Mouse (Mus musculus) macrophage (primary cell): ENCODE results near the gene Tab1. TPM values are rescaled to one million over a fixed set of nuclear protein-coding genes. Genes with fewer than 3 reads are reported as not detected.

ENCODE experiments used
- H3K27ac ChIP-seq: fragments of 350-480 bp; formaldehyde crosslinking; 2 replicates; pipeline ENCODE4 v1.9.0; 2021
- H3K36me3 ChIP-seq: fragments of 350-480 bp; formaldehyde crosslinking; 2 replicates; pipeline ENCODE4 v1.9.0; 2021; ENCODE audit errors: inconsistent target
- H3K4me3 ChIP-seq: fragments of 350-480 bp; formaldehyde crosslinking; 2 replicates; pipeline ENCODE4 v1.9.0; 2021; ENCODE audit errors: inconsistent target
- H3K79me2 ChIP-seq: fragments of 350-480 bp; formaldehyde crosslinking; 2 replicates; pipeline ENCODE4 v1.9.0; 2021; ENCODE audit errors: inconsistent target
- WGBS: methylation state at CpG from one replicate; pipeline ENCODE4 v1.1.7; 2026; ENCODE audit warnings: inconsistent platforms; ENCODE audit not compliant: missing documents; 5-methylcytosine and 5-hydroxymethylcytosine counted together
- polyA plus RNA-seq: library from polyadenylated mRNA; stranded (reverse); fragments of 250-400 nt; gene quantifications from 3 replicates; pipeline ENCODE4 v1.2.4, GENCODE M21; 2018; ENCODE audit warnings: inconsistent platforms

Tab1 gene
- polyA plus RNA-seq, 1 experiment from 2014 or later = 10.5 TPM

DNA sequence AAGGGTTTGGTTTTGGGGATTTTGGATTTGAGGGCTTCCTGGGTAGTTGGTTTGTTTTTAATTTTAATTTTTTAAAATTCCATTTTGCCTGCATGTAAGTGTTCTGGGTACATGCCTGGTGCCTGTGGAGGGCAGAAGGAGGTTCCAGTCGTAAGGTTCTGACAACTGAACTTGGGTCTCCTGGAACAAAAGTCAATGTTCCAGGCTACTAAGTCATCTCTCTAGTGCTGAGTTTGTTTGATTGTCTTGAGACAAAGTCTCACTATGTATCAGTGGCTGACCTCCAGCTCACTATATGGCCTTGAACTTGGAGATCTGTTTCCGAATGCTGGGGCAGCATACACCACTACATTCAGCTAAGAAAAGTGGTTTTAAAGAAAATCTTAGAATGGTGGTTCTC is 2.6 kb downstream of the Tab1 start:
- Histone ChIP-seq H3K36me3 (peaks cover 6% of the 10 kb centered on the region; the same call in 1 of the 2 replicates), H3K79me2 (peaks cover 65% of the 10 kb centered on the region), H3K4me3 (no peak overlapping the region), H3K27ac (no peak overlapping the region)
- WGBS = 100% methylated on average over 2 of the region's 2 CpGs

DNA sequence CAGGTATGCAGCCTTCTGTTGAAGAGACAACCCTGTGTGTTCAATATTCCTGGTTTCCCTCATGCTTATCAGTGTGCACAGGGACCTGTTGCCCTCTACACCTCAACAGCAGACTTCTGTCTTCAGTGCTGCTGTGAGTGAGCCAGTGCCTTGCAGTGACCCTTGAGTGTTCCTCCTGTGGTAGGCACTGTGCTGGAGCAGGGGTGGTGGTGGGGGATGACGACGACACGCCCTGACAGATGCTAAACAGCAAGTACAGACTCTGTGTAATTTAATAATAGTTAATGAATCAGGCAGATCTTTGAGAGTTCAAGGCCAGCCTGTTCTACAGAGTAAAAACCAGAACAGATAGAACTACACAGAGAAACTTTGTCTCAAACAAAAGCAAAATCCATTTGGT is 3.7 kb downstream of the Tab1 start:
- peaks cover 15% of the 10 kb centered on the region for H3K36me3 ChIP-seq
- no peak overlapping the region for H3K27ac ChIP-seq
- H3K4me3 ChIP-seq = no peak overlapping the region
- peaks cover 77% of the 10 kb centered on the region for H3K79me2 ChIP-seq
- 96% methylated on average over 3 of the region's 3 CpGs for WGBS

DNA sequence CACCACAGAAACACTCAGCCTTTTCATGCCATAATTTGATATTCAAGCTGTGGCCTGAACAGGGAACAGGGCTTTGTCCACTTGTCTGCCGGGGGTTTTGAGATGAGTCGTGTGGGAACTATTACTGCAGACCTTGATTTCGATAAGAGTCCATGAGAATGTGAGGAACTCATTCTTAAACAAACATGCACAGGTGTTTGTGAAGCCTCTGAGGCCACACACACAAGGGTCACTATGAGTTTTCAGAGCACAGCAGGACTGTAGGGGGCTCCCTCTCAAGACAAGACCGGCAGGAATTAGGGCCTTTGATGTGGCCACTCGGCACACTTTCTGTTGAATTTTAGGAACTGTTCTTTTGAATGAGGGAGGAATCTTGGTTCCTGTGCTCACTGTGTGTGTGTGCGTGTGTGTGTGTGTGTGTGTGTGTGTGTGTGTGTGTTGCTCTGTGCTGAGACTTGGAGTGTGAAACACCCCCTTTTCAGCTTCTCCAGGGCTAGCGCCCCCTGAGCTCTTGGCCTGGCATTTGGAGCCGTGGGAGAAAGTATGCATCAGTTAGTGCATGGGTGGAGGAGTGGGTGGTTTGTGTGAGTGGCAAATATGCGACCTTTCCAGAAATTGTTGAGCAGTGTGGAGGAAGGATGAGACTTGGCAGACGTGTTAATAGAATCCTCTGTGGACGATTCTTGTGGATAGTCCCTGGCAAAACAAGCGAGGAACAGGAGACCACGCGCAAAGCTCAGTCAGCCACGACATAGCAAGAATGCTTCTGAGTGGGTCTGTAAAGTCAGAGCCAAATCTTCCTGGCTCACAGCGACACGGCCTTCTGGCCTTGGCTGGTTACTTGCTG is 5.2 kb downstream of the Tab1 start:
- WGBS = 81% methylated on average over 17 of the region's 17 CpGs
- Histone ChIP-seq H3K79me2 (peaks cover 91% of the 10 kb centered on the region), H3K27ac (no peak overlapping the region), H3K4me3 (no peak overlapping the region), H3K36me3 (peaks cover 27% of the 10 kb centered on the region)

DNA sequence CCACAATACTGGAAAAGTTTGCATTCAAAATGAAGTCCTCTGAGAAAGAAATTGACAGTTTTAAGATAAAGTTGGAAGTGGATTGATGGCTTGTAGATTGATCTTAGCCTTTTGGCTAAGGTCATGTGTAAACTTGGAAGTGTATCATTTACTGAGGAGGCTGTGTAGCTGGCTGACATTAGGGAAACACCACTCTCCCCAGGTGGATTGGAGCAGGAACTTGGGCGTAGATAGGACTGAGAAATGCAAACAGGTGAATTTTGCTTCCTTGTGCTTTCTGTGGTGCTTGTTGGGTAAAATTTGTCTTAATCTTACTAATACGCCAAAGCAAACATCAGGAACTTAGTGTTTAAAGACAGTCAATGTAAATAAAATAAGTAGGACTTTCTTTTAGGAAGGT is 7.4 kb downstream of the Tab1 start:
- H3K27ac ChIP-seq = no peak overlapping the region
- no peak overlapping the region for H3K4me3 ChIP-seq
- peaks cover 87% of the 10 kb centered on the region for H3K79me2 ChIP-seq
- peaks cover 28% of the 10 kb centered on the region for H3K36me3 ChIP-seq
- 94% methylated on average over 2 of the region's 2 CpGs for WGBS

DNA sequence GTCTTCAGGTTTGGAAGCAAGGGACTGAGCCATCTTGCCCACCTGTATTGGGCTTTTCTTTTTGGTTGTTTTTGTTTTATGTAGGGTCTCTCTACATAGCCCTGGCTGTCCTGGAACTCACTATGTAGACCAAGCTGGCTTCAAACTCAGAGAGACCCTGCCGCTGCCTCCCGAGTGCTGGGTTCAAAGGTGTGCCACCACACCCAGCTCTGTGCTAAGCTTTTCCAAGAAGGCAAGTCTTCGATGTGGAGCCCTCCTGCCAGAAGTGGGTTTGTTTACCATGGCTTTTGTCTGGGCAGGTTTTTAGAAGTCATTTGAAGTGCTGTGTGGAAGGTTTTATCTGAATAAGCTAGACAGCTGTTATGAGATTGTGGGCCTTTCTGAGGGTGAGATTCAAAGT is 8.0 kb downstream of the Tab1 start:
- Histone ChIP-seq H3K36me3 (peaks cover 28% of the 10 kb centered on the region), H3K27ac (no peak overlapping the region), H3K4me3 (no peak overlapping the region), H3K79me2 (peaks cover 84% of the 10 kb centered on the region)
- WGBS = 94% methylated on average over 3 of the region's 3 CpGs

DNA sequence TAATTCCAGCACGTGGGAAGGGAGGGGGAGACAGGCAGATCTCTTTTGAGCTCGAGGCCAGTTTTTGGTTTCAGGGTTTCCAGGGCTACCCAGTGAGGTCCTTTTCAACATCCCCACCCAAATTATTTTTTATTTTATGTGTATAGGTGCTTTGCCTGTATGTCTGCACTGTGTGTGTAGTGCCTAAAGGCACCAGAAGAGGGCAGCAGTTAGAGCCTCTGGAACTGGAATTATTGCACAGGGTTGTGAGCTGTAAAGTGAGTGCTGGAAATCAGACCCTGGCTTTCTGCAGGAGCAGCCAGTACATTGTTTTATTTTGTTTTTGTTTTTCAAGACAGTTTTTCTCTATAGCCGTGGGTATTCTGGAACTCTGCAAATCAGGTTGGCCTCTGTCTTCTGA is 9.2 kb downstream of the Tab1 start:
- Histone ChIP-seq H3K36me3 (peaks cover 28% of the 10 kb centered on the region), H3K79me2 (peaks cover 75% of the 10 kb centered on the region), H3K27ac (no peak overlapping the region), H3K4me3 (no peak overlapping the region)
- 96% methylated on average over 3 of the region's 3 CpGs for WGBS

DNA sequence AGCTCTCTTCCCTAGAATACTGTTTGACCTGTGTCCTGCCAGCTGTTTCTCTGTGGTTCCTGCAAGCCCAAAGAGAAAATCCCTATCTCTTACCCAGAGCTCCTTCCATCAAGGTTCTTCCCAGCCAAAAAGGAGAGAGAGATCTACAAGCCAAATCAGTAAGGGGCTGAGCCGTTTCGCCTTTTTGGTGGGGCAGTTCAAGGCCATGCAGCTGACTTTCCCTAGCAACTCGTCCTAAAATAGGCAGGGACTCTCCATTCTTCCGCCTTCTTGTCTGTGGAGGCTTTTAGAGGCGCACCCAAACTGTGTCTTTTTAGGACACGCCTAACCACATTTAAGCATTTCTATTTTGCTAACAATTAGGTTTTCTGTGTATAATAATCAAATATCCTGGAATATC is 10.8 kb downstream of the Tab1 start:
- H3K4me3 ChIP-seq = no peak overlapping the region
- peaks cover 28% of the 10 kb centered on the region for H3K36me3 ChIP-seq
- no peak overlapping the region for H3K27ac ChIP-seq
- H3K79me2 ChIP-seq = peaks cover 59% of the 10 kb centered on the region
- 96% methylated on average over 6 of the region's 6 CpGs for WGBS

DNA sequence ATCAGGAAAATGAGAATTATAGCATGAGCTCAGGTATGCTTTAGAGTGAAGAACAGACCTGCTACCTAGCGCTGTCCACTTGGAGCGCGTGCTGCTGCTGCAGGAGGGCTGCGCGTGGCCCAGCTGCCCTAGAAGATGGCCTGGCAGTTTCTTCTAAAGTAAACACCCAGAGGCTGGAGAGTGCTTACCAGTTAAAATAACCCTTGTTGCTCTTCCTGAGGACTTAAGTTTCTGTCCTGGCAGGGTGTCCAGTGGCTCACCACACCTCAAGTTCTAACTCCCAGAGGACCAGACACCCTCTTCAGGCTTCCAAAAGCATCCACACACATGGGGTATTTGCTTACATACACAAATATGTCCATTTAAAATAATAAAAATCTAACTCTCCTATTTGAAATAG is 12.5 kb downstream of the Tab1 start:
- WGBS = 96% methylated on average over 5 of the region's 5 CpGs
- peaks cover 34% of the 10 kb centered on the region for H3K36me3 ChIP-seq
- H3K27ac ChIP-seq = no peak overlapping the region
- H3K4me3 ChIP-seq = no peak overlapping the region
- peaks cover 42% of the 10 kb centered on the region for H3K79me2 ChIP-seq

DNA sequence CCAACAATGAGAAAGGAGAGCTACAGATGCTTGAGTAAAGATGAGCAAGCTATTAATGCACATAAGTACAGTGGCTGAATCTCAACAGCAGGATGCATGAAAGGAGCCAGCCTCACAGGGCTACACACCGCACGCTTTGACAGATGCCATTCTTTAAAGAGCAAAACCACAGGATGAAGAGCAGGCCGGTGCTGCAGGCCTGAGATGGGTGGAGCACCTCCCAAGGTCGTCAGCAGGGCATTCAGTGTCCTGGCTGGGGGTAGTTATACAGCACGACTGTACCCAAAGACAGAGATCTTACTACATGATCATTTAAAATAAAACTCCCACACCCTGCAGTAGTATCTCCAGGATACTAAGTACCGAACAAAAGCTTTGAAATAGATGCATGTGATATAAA is 13.2 kb downstream of the Tab1 start:
- H3K36me3 ChIP-seq = peaks cover 33% of the 10 kb centered on the region
- H3K27ac ChIP-seq = no peak overlapping the region

DNA sequence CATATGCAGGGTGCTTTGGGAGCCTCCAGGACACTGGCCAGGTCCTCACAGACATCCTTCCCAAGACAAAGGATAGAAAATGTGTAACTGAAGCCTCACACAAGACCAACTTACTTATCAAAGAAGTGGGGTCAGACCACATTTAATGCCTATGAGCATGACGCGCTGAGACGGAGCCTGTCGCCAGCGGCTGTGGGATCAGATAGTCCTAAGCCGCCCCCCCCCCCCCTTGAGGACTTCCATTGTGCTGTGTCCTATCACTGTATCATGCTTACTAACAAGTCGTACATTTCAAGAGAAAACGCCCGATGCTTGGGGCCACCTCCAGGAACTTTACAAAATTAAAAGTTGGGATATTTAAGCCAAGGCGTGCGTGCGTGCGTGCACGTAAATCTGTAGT is 14.2 kb downstream of the Tab1 start:
- peaks cover 33% of the 10 kb centered on the region; the same call in 1 of the 2 replicates for H3K36me3 ChIP-seq
- H3K4me3 ChIP-seq = no peak overlapping the region
- no peak overlapping the region for H3K27ac ChIP-seq
- WGBS = 95% methylated on average over 14 of the region's 14 CpGs
- H3K79me2 ChIP-seq = peaks cover 25% of the 10 kb centered on the region; the same call in 1 of the 2 replicates

More for the DNA sequence above, 13.2 kb downstream of the Tab1 start:
- Histone ChIP-seq H3K79me2 (peaks cover 35% of the 10 kb centered on the region), H3K4me3 (no peak overlapping the region)
- 85% methylated on average over 6 of the region's 6 CpGs for WGBS

DNA sequence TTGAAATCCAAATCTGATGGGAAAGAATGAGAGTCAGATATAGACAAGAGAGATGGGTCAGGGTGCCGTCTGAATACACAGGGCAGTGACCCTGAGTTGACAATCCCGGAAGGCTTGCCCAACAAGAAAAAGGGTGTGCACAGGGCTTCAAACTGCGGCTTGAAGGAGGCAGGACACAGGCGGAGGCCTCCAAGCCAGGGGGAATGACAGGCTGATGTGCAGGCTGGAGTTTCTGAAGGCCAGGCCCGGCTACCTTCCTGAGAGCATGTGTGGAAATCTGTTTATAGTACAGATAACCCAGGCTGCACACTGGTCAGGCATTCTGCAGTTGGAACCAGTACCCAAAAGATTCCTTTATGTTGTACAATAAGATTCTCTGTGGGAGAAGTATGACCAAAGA is 14.6 kb downstream of the Tab1 start:
- WGBS = 98% methylated on average over 5 of the region's 5 CpGs
- Histone ChIP-seq H3K36me3 (peaks cover 36% of the 10 kb centered on the region; the same call in 1 of the 2 replicates), H3K79me2 (peaks cover 21% of the 10 kb centered on the region; the same call in 1 of the 2 replicates), H3K4me3 (no peak overlapping the region), H3K27ac (no peak overlapping the region)

DNA sequence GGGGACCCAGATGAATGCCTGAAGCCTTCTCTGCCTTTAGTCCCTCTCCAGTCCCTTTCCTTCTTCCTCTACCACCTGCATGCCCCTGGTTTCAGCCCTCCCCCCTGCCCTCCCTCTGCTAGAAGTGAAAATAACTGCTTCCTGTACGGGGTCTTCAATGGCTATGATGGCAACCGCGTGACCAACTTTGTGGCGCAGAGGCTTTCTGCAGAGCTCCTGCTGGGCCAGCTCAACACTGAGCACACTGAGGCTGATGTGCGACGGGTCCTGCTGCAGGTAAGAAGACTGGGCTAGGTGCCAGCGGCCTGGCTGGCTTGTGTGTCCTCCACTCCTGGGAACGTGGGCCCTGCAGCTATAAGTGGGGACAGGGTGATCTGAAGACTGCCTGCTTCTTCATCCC is 15.6 kb downstream of the Tab1 start:
- Histone ChIP-seq H3K36me3 (peaks cover 39% of the 10 kb centered on the region), H3K79me2 (peaks cover 11% of the 10 kb centered on the region; the same call in 1 of the 2 replicates), H3K4me3 (no peak overlapping the region), H3K27ac (no peak overlapping the region)
- WGBS = 82% methylated on average over 8 of the region's 8 CpGs

DNA sequence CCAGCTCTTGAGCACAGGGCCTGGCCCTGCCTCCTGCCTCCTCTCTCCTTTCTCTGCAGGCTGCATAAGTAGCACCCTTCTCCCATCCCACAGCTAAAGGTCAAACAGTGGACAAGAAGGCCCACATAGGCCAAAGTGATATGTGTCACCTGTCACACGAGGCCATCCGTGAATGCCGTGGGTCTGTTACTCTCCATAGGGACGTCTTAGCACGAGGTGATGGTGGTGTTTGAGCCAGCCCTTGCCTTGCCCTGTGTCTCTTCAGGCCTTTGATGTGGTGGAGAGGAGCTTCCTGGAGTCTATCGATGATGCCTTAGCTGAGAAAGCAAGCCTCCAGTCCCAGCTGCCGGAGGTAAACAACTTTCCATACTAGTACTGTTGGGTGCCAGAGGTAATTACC is 16.6 kb downstream of the Tab1 start:
- Histone ChIP-seq H3K27ac (no peak overlapping the region), H3K79me2 (peaks cover 6% of the 10 kb centered on the region; the same call in 1 of the 2 replicates), H3K4me3 (no peak overlapping the region), H3K36me3 (peaks cover 49% of the 10 kb centered on the region)
- 96% methylated on average over 7 of the region's 7 CpGs for WGBS

DNA sequence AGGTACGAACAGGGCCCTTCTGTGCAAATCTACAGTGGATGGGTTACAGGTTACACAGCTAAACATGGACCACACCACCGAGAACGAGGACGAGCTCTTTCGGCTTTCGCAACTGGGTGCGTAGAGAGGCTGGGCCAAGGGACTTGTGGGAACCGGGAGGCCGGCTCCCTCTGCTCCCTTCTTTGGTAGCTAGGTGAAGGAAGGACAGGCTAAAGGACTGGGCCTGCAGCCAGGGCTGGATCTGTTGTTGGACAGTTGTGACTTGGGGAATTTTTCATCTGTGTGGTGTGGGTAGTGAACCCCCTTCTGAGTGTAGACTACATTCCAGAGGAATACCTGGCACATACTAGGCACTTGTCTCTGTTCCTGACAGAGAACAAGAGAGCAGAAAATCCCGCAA is 19.7 kb downstream of the Tab1 start:
- H3K36me3 ChIP-seq = peaks cover 79% of the 10 kb centered on the region

DNA sequence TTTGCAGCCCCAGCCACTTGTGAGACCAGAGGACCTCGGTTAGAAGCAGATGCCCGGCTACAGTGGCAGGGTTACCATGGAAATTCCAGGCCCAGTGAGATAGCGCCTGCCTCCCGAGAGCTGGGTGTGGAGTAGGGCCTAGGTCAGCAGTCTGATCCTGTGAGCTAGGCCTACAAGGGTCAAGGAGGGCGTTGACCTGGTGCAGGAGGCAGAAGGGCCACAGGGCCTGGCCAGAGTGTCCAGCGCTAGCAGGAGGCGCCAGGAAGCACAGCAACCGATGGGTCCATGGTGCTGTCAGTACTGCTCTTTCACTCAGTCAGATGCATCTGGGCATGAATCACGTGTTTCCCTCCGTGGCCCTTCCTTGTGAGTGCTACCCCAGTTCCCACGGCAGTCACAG is 20.8 kb downstream of the Tab1 start:
- Histone ChIP-seq H3K36me3 (peaks cover 90% of the 10 kb centered on the region), H3K27ac (no peak overlapping the region), H3K79me2 (no peaks in the 10 kb centered on the region), H3K4me3 (no peak overlapping the region)
- 98% methylated on average over 11 of the region's 11 CpGs for WGBS

More for the DNA sequence above, 19.7 kb downstream of the Tab1 start:
- Histone ChIP-seq H3K79me2 (no peaks in the 10 kb centered on the region), H3K4me3 (no peak overlapping the region), H3K27ac (no peak overlapping the region)
- WGBS = 85% methylated on average over 10 of the region's 10 CpGs
